Mouse (Mus musculus) right cerebral cortex, adult 18-20 months (tissue): Measurements from ENCODE around the gene Tox3.

Experiments
- DNase-seq: peaks from one replicate; pipeline ENCODE4 v3.0.0; 2022; ENCODE audit warnings: mixed read lengths

Tox3 gene

DNA sequence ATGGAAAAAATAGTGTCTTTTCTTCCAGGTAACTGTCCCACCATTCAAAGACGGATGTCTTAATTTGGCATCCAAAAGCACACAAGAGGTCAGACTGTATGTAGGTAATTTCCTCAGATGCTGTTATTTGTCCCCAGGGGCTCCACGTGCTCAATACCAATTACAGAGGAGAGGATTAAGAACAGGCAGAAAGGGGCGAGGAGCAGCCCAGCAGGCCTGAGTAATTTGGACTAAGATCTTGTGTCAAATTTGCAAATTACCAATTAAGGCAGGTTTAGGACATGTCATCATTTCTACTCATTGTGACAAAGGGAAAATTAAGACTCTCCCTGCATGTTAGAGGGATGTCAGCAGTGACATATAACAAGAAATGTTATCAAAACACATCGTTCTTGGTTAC lies 106.7 kb downstream of the Tox3 start:
- no peak for DNase-seq

DNA sequence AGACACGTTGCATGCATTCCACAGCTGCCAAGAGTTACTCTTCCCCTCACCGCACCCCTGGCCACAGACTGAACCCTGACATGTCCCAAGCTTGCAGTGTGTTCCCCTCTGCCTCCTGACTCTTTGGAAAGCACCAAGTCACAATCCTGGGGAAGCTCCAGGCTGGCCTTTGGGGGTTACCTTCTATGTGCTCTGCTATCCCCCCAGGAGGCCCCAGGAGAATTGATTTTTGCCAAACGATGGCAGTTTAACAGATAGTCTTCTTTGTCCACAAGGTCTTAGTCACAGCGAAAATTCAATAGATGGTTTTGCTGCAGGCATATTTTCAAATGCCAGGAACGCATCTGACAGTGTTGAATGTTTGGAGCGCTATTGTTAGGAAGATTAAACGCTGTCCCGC lies 115.6 kb downstream of the Tox3 start:
- DNase-seq = no peak

- no peak for DNase-seq
Observed at GRCm38 (mm10) chr8:90224172-90224571, 124.0 kb downstream of the Tox3 start.

DNA sequence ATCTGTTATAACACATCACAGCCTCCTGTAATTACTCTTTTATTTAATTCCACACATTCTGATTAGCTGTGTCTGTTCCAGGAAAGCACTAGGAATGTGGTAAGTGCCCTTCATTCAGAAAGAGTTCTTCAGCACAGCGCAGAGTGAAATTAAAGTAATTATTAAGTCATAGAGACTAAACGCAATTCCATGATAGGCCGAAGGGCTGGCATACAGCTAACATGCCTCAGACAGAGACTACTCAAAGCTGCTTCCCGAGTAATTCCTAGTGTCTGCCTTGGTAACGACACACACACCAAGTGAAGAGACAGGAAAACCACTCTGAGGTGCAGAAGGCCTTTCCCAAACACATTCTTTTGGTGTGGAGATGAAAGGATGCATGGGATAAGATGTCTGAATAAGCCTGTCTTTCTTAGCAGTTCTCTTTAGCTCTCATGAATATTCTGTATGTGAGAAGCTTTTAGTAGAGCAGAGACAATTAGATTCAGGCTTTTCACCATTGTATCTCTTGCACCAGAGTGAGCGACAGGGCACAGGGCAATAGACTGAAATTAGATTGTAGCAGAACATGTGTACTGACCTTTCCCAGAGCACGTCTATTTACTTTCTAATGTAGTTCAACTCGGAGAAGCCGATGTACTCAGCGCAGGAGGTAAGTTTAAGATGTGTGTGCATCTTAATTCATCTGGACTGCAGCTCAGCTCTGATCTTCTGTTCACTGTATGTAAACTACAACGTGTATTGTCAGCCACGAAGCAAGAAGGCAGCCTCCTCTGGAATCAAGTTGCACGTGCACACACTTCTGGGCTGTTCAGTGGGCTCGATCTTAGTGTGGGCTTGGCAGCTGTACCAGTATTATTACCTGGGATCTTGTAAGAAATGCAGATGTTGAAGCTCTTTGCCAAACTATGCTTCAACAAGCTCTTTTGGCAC lies 138.8 kb downstream of the Tox3 start:
- no peak for DNase-seq
